Mouse (Mus musculus) CH12.LX (cell line): Measurements from ENCODE around the gene Rptor. TPM values are rescaled to one million over a fixed set of nuclear protein-coding genes. Genes with fewer than 3 reads are reported as not detected.

Experiments
- DNase-seq: peaks from one replicate; pipeline ENCODE4 v3.0.0-alpha.2; 2013; ENCODE audit errors: extremely low read depth
- H3K27ac ChIP-seq: 2 replicates; pipeline ENCODE4 v1.5.1; 2012; ENCODE audit warnings: low read depth, mild to moderate bottlenecking, control low read depth, moderate library complexity; ENCODE audit not compliant: insufficient read depth
- H3K27me3 ChIP-seq: replicated peaks from 2 replicates; pipeline ENCODE3; 2012; ENCODE audit warnings: inconsistent platforms
- H3K36me3 ChIP-seq, 2 experiments: replicated peaks in 1 of 2; 2 replicates each; pipeline versions ENCODE3 to v1.6.1; 2012; ENCODE audit warnings: inconsistent platforms in 1 of 2, low read length in 1 of 2, mild to moderate bottlenecking in 1 of 2, mixed read lengths in 1 of 2, moderate library complexity in 1 of 2; ENCODE audit not compliant: control insufficient read depth in 1 of 2, insufficient read depth in 1 of 2
- H3K4me1 ChIP-seq, 2 experiments: 2 replicates each; pipeline ENCODE4 v1.6.1; 2012; ENCODE audit warnings: inconsistent platforms in 1 of 2, moderate library complexity in 1 of 2; ENCODE audit not compliant: insufficient read depth in 2 of 2, control insufficient read depth in 1 of 2
- H3K4me2 ChIP-seq: 2 replicates; pipeline ENCODE4 v1.6.1; 2012; ENCODE audit warnings: low read depth, mild to moderate bottlenecking, control low read depth; ENCODE audit not compliant: poor library complexity, insufficient read depth, severe bottlenecking
- H3K4me3 ChIP-seq, 3 experiments: fragments of 150-350 bp in 1 of 3; sonication (generic) in 1 of 3; replicated peaks in 1 of 3; 2 replicates each; pipeline versions ENCODE3 to v1.5.1; 2011 to 2012; ENCODE audit warnings: low read depth in 2 of 3, low read length in 2 of 3, mild to moderate bottlenecking in 2 of 3, moderate library complexity in 2 of 3, control low read depth in 1 of 3, improper control_type of control experiment in 1 of 3, inconsistent platforms in 1 of 3, mixed read lengths in 1 of 3; ENCODE audit not compliant: poor library complexity in 1 of 3
- H3K79me2 ChIP-seq: replicated peaks from 2 replicates; pipeline ENCODE4 v1.6.1; 2012; ENCODE audit warnings: mild to moderate bottlenecking, moderate library complexity; ENCODE audit not compliant: control insufficient read depth, poor library complexity, insufficient read depth, severe bottlenecking; ENCODE audit errors: extremely low read depth
- H3K9ac ChIP-seq: 2 replicates; pipeline ENCODE4 v1.6.1; 2012; ENCODE audit warnings: low read depth, mild to moderate bottlenecking, control low read depth, moderate library complexity; ENCODE audit not compliant: insufficient read depth
- H3K9me3 ChIP-seq: replicated peaks from 2 replicates; pipeline ENCODE3; 2012; ENCODE audit warnings: low read length, inconsistent platforms, mixed read lengths
- BHLHE40 ChIP-seq: IDR thresholded peaks from 2 replicates; pipeline ENCODE4 v1.6.1; 2011; ENCODE audit warnings: mild to moderate bottlenecking, low read depth, low read length, improper control_type of control experiment
- CHD2 ChIP-seq: IDR thresholded peaks from 2 replicates; pipeline ENCODE4 v1.6.1; 2011; ENCODE audit warnings: low read length, improper control_type of control experiment
- CTCF ChIP-seq, 2 experiments: IDR thresholded peaks in 1 of 2; conservative IDR thresholded peaks in 1 of 2; 2 replicates each; pipeline ENCODE4 v1.5.1; 2011 to 2012; ENCODE audit warnings: low read depth in 2 of 2, low read length in 2 of 2, improper control_type of control experiment in 1 of 2, inconsistent platforms in 1 of 2, mild to moderate bottlenecking in 1 of 2, moderate library complexity in 1 of 2
- EP300 ChIP-seq: IDR thresholded peaks from 2 replicates; pipeline ENCODE4 v1.6.1; 2011; ENCODE audit warnings: low read length, improper control_type of control experiment
- GABPA ChIP-seq: IDR thresholded peaks from 2 replicates; pipeline ENCODE4 v1.6.1; 2012; ENCODE audit warnings: low read depth, low read length, improper control_type of control experiment, inconsistent platforms; ENCODE audit not compliant: insufficient replicate concordance
- IRF4 ChIP-seq: IDR thresholded peaks from 2 replicates; pipeline ENCODE4 v1.6.1; 2014; ENCODE audit warnings: low read depth, mild to moderate bottlenecking, inconsistent platforms, low read length, improper control_type of control experiment
- JUN ChIP-seq: IDR thresholded peaks from 2 replicates; pipeline ENCODE4 v1.6.1; 2011; ENCODE audit warnings: low read depth, mild to moderate bottlenecking, low read length, improper control_type of control experiment, moderate library complexity; ENCODE audit not compliant: insufficient read depth
- KAT2A ChIP-seq: IDR thresholded peaks from 2 replicates; pipeline ENCODE4 v1.6.1; 2012; ENCODE audit warnings: low read length, improper control_type of control experiment, inconsistent platforms; ENCODE audit not compliant: insufficient replicate concordance
- MAZ ChIP-seq: IDR thresholded peaks from 2 replicates; pipeline ENCODE4 v1.6.1; 2012; ENCODE audit warnings: low read depth, mild to moderate bottlenecking, inconsistent platforms, low read length, improper control_type of control experiment, moderate library complexity
- MXI1 ChIP-seq: IDR thresholded peaks from 2 replicates; pipeline ENCODE4 v1.6.1; 2011; ENCODE audit warnings: mild to moderate bottlenecking, low read depth, low read length, improper control_type of control experiment
- NRF1 ChIP-seq: IDR thresholded peaks from 2 replicates; pipeline ENCODE4 v1.6.1; 2014; ENCODE audit warnings: low read depth, mild to moderate bottlenecking, inconsistent platforms, low read length, improper control_type of control experiment, moderate library complexity
- POLR2A ChIP-seq: IDR thresholded peaks from 2 replicates; pipeline ENCODE4 v1.6.1; 2011; ENCODE audit warnings: low read depth, mild to moderate bottlenecking, improper control_type of control experiment, low read length
- POLR2AphosphoS2 ChIP-seq: IDR thresholded peaks from 2 replicates; pipeline ENCODE4 v1.6.1; 2011; ENCODE audit warnings: low read depth, low read length, improper control_type of control experiment
- RAD21 ChIP-seq: IDR thresholded peaks from 2 replicates; pipeline ENCODE4 v1.6.1; 2011; ENCODE audit warnings: low read depth, mild to moderate bottlenecking, low read length, improper control_type of control experiment, moderate library complexity
- SMC3 ChIP-seq: IDR thresholded peaks from 2 replicates; pipeline ENCODE4 v1.6.1; 2011; ENCODE audit warnings: low read depth, low read length, improper control_type of control experiment
- UBTF ChIP-seq: IDR thresholded peaks from 2 replicates; pipeline ENCODE4 v1.6.1; 2012; ENCODE audit warnings: low read depth, mild to moderate bottlenecking, inconsistent platforms, low read length, improper control_type of control experiment, moderate library complexity
- USF1 ChIP-seq: IDR thresholded peaks from 2 replicates; pipeline ENCODE4 v1.6.1; 2014; ENCODE audit warnings: low read depth, mild to moderate bottlenecking, inconsistent platforms, low read length, improper control_type of control experiment
- USF2 ChIP-seq: conservative IDR thresholded peaks from 2 replicates; pipeline ENCODE4 v1.6.1; 2011; ENCODE audit warnings: low read depth, low read length, improper control_type of control experiment
- ZC3H11A ChIP-seq: IDR thresholded peaks from 2 replicates; pipeline ENCODE4 v1.6.1; 2012; ENCODE audit warnings: low read depth, mild to moderate bottlenecking, inconsistent platforms, low read length, improper control_type of control experiment
- ZMIZ1 ChIP-seq: IDR thresholded peaks from 2 replicates; pipeline ENCODE4 v1.6.1; 2012; ENCODE audit warnings: low read depth, mild to moderate bottlenecking, inconsistent platforms, low read length, improper control_type of control experiment
- ZNF384 ChIP-seq: IDR thresholded peaks from 2 replicates; pipeline ENCODE4 v1.6.1; 2012; ENCODE audit warnings: low read depth, low read length, improper control_type of control experiment, inconsistent platforms
- dilution Hi-C: fragments of 300-500 bp; cut with MboI; formaldehyde crosslinking; loops from 2 replicates; pipeline ENCODE4 v1.14.3; 2020; ENCODE audit warnings: low sequenced_read_pairs; ENCODE audit not compliant: extremely low pct_unique_long_range_greater_than_20kb, extremely low pct_ligation_motif_present
- in situ Hi-C: fragments of 300-500 bp; cut with MboI; formaldehyde crosslinking; loops from 3 replicates; pipeline ENCODE4 v1.14.3; 2019; ENCODE audit warnings: low sequenced_read_pairs, low pct_ligation_motif_present, low pct_unique_long_range_greater_than_20kb, mixed read lengths
- polyA plus RNA-seq: library from polyadenylated mRNA; unstranded; fragments of >175 nt; gene quantifications from 2 replicates; pipeline ENCODE4 v1.2.1, GENCODE M21; 2012; ENCODE audit warnings: low read depth; ENCODE audit not compliant: insufficient read length
- total RNA-seq, 2 experiments: library from RNA; depleted of rRNA; stranded (reverse); fragments of 300-350 nt in 1 of 2; fragments of >200 nt in 1 of 2; gene quantifications; 2 replicates each; pipeline ENCODE4 v1.2.3; 2012 to 2014

The Rptor gene
- total and polyA plus RNA-seq, 3 experiments, result 10.3 to 33.1 (median 26.7) TPM

DNA sequence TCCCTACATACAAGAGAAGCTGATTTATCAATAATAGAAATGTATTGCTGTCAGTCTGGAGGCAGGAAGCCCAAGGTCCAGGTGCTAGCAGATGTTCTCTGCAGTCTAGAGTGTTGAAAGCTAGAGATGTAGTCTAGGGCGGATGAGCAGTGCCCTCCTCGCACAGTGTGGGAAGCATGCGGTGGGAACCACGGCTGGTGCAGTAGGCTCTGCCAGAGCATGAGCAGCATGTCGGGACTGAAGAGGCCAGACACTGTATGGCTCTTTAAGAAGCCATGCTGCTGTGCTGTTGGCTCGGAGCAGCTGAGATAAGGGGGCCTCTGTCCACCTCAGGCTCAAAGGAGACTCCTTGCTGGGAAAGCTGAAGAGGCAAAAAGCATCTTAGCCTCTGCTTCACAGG, 164.8 kb downstream of the Rptor start:
- Histone ChIP-seq H3K36me3 (peaks cover 19 to 91% of the 10 kb centered on the region in 2 experiments), H3K4me1 (peaks cover 0 to 4% of the 10 kb centered on the region in 2 experiments; a peak in 2 of 4 replicates), H3K9me3 (no peaks in the 10 kb centered on the region), H3K4me3 (no peak overlapping the region), H3K27me3 (no peaks in the 10 kb centered on the region), H3K27ac (no peak overlapping the region), H3K9ac (no peak overlapping the region), H3K79me2 (no peaks in the 10 kb centered on the region), H3K4me2 (no peak overlapping the region)
- dilution Hi-C loops, result no loop called here
- TF ChIP-seq POLR2AphosphoS2 (no peak), CHD2 (no peak), MAZ (no peak), KAT2A (no peak), BHLHE40 (no peak), USF2 (no peak), ZMIZ1 (no peak), EP300 (no peak), SMC3 (no peak), RAD21 (no peak), UBTF (no peak)
- DNase-seq, result no peak
- in situ Hi-C loops, result no loop called here

DNA sequence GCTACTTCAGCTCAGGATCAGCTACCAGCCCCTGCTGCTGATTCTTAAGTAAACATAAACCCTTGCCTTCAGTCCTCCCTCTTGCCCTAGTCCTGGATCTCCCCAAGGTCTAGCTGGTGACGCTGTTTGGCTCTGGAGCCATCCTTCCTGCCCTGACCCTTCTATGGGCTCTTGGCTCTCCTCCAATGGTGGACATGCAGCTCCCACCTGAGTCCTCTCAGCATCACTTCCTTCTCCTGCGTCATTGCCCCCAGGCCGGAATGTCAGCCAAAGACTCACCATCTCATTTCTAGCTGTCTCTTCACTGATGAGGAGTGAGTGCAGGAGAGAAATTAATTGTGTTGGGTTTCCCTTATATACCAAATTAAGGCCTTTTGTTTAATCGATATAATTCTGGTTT, 165.8 kb downstream of the Rptor start:
- no peak for DNase-seq
- dilution Hi-C loops, result no loop called here

More for the DNA sequence above, 165.8 kb downstream of the Rptor start:
- H3K27me3 ChIP-seq, result no peaks in the 10 kb centered on the region
- no peak overlapping the region for H3K4me3 ChIP-seq
- no peak overlapping the region for H3K27ac ChIP-seq
- TF ChIP-seq GABPA (no peak), USF2 (no peak), SMC3 (no peak), MXI1 (no peak), NRF1 (no peak), POLR2A (no peak), JUN (no peak), ZNF384 (no peak), UBTF (no peak), USF1 (no peak), IRF4 (no peak), ZC3H11A (no peak), CTCF (conservative IDR thresholded peaks at IDR 0.05 in 1 of 2, IDR thresholded peaks at IDR 0.05 in 1 of 2; ENCODE audit: low read depth in 2 of 2, low read length in 2 of 2) (no peak)
- no peaks in the 10 kb centered on the region for H3K9me3 ChIP-seq
- H3K79me2 ChIP-seq, result no peaks in the 10 kb centered on the region
- peaks cover 22 to 93% of the 10 kb centered on the region in 2 experiments for H3K36me3 ChIP-seq
- H3K4me1 ChIP-seq, result peaks cover 0 to 4% of the 10 kb centered on the region in 2 experiments; a peak in 2 of 4 replicates
- no peak overlapping the region for H3K9ac ChIP-seq
- in situ Hi-C loops, result no loop called here
- H3K4me2 ChIP-seq, result no peak overlapping the region
